Mouse (Mus musculus) brain, embryonic 14.5 days (tissue): ENCODE measurements around the gene Pde11a. TPM values are rescaled to one million over a fixed set of nuclear protein-coding genes. Genes with fewer than 3 reads are reported as not detected.

Experiments
- DNase-seq: peaks from one replicate; pipeline ENCODE4 v3.0.0-alpha.2; 2011; ENCODE audit warnings: low read depth
- CTCF ChIP-seq: fragments of 200-500 bp; IDR thresholded peaks from 2 replicates; pipeline ENCODE4 v1.5.1; 2012; ENCODE audit warnings: inconsistent platforms, mild to moderate bottlenecking, moderate library complexity, borderline replicate concordance; ENCODE audit not compliant: insufficient read depth, insufficient read length; ENCODE audit errors: extremely low read depth
- POLR2A ChIP-seq: fragments of 200-500 bp; IDR thresholded peaks from 2 replicates; pipeline ENCODE4 v1.6.1; 2012; ENCODE audit warnings: mild to moderate bottlenecking, inconsistent platforms, borderline replicate concordance; ENCODE audit not compliant: poor library complexity, insufficient read depth, insufficient read length, severe bottlenecking; ENCODE audit errors: extremely low read depth
- polyA plus RNA-seq: library from polyadenylated mRNA; depleted of rRNA; stranded (reverse); fragments of >200 nt; gene quantifications from 2 replicates; pipeline ENCODE4 v1.2.3, GENCODE M21; 2012

The Pde11a gene
- polyA plus RNA-seq, 1 experiment = 0.53 TPM

DNA sequence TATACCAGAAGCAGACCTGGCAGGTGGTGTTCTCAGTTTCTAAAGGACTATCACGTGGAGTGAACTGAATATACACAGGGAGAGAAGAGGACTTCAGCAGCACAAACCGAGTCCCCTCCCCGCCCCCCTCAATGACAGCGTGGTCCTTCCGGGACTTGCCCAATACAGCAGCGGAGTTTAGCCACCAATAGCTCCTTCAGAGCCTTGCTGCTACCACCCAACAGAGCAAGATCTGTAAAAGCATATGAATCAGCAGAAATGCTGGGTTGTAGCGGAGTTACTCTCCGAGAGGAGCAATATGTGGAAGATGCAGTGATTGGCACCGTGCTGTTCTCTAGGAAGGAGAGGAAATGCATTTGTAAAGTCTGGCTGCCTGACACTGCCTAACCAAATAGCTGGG is 238.0 kb downstream of the Pde11a start:
- TF ChIP-seq CTCF (no peak), POLR2A (no peak)
- no peak for DNase-seq

DNA sequence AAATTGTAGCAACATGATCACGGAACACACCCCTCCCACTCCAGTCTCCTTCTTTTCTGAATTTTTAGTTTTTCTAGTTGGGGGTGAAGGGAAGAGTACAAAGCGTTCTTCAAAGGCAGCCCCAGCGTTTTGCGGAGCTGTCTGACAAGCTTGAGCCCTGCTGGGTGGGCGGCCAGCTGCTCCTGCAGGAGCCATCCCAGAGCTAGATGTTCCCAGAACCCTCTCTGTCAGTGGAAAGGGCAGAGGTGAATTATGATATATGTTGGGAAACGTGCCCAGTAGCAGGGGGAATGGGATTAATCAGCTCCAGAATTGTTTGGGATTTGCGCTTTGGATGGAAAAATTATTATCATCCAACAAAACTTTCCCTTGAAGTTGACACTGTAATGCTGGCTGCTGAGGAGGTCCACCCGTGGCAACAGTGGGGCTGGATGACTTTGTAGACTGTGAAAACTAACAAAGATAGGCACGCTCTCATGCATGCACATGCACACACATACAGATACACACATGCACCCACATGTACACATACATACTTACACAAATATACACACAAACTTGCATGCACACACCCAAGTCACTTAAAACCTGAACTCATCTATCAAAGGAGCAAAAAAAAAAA is 238.7 kb downstream of the Pde11a start:
- no peak for DNase-seq
- no peak for TF ChIP-seq CTCF
- TF ChIP-seq POLR2A = no peak

DNA sequence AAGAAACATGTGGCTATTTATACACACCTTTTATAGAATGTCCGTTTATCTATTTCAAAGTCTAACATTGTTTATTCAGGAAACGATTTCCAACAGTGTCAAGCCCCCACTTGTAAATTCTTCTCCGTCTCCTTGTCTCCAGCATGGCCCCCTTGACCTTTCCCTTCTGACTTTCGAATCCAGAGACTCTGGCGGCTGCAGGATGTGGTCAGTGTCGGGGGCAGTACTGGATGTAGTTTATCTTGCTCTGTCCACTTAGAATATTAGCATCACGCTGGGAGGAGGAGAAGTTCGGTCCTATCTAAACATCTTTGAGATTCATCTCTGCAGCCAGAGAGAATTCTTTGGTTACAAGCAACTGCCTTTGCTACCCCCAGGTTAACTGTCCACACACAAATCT is 240.2 kb downstream of the Pde11a start:
- no peak for DNase-seq
- TF ChIP-seq CTCF = no peak
- TF ChIP-seq POLR2A = no peak

DNA sequence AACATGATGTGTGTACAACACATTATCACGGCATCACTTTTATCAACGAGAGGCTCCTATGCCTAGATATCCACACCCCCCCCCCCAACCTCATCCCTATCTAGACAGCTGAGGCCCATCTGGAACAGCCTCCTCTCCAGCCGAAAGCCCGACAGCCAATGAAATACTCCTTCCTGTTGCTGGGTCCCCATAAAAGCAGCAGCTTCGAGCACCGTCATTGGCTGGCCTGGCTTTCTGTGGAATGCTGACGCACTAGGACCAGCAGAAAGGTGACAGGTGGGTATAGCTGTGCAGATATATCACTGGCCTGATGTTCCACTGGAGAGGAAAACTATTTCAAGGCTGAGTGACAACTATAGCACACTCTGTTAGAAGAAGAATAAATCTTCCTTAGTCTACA is 240.7 kb downstream of the Pde11a start:
- no peak for TF ChIP-seq POLR2A
- TF ChIP-seq CTCF = no peak

DNA sequence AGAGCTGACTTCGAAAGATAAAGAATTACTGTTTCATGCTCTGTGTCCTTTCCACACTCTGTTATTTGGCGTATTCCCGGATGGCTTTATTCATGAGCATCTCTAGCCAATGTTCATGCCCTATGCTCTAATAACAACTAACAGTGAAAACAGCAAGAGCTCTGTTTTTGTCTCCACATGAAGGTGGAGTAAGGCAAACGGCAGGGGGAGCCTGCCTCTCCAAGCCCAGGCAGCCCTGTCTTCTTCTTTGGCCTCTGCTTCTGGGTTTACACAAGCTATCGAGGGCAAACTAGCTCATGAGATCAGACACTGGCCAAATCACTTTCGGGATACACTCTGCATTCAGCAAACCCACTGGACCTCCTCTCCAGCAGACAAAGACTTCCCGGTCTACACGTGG is 241.3 kb downstream of the Pde11a start:
- DNase-seq = no peak
- TF ChIP-seq POLR2A = no peak

More for the DNA sequence above, 240.7 kb downstream of the Pde11a start:
- no peak for DNase-seq

DNA sequence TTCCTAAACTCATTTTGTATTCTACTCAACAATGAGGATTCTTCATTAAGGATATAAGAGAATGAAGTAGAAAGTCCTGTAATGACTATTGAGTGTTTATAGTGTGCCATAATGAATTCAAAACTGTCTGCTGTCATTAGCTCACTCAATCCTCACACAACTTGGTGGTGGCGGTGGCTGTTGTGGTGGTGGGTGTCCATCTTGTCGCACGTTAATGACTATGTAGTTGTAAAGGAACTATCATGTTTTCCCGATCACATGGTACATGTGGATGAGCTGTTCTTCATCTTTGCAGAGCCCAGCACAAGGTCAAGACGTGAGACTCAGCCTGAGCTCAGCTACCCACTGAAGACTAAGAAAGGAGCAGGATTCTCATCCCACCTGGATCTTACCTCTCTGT is 242.7 kb downstream of the Pde11a start:
- DNase-seq = no peak
- TF ChIP-seq POLR2A = no peak
- TF ChIP-seq CTCF = no peak

DNA sequence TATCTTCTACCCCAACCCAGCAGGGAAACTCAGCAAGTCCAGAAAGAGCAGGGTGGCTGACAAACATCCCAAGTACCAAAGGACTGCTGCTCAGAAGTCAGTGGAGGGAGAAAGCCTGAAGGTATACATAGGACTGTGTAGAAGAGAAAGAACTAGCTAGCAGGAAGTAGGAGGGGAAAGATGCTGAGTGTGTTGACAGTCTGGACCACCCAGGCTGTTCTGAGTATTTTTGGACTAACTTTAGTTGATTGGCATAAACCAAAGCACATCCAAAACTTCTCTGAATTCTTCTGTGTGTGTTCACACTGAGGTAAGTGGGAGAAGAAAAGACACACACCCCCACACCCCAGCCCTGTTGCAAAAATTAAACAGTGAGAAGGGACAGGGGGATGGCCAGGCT is 248.1 kb downstream of the Pde11a start:
- no peak for TF ChIP-seq POLR2A
- TF ChIP-seq CTCF = no peak
- no peak for DNase-seq

DNA sequence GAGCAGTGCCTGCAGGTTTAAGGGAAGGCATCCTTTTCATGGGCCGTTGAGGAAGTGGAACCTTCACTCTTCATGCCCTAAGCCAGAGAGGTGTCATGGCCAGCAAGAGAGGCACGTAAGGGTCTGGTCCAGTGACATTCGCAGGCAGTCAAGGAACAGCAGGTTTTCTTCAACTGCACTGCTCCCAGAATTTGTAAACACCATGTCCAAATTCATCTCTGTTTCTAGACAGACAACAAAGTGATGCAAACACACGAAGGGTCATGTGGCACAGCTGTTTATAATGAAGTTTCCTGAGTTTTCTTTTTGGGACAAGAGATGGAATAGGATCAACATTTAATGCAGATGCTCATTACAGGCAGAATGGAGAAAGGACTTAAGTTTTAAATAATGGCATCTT is 249.7 kb downstream of the Pde11a start:
- TF ChIP-seq CTCF (no peak), POLR2A (no peak)
- DNase-seq = no peak

DNA sequence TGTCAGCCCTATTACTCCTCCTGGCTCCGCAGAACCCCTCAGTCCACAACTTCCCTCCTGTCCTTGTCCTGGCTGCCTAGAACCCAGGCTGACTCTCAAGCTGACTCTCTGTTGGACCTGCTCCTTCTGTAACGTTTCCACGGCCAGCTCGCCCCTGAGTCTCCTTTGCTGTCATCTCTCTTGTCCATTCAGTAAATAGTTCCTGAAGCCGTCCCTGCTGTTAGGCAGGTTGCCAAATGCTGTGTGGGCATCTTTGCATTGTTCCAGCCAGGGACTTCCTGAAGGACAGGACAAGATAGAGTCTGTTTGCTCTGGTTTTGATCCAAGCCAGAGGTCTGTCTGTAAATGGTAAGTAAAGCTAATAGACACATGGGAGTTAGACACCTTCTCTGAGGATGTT is 250.2 kb downstream of the Pde11a start:
- TF ChIP-seq POLR2A = no peak
- no peak for TF ChIP-seq CTCF
- no peak for DNase-seq

DNA sequence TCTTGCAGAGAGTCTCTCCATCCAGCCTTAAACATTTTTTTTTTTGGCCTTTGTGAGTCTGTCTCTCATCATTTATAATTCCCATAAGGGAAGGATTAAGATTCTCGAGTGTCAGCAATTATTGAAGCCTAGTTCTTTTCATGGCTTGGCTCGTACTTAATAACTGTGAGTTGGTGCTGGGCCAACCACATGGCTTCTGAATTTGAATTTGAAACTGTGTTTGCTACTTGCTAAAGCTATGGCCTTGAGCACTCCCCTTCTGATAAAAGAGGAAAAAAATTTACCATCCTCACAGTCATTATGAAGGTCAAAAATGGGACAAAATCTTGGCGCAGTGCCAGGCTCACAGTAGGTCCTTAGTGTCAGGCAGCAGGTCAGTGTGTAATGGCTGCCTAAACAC is 251.4 kb downstream of the Pde11a start:
- TF ChIP-seq POLR2A = no peak
- no peak for TF ChIP-seq CTCF

DNA sequence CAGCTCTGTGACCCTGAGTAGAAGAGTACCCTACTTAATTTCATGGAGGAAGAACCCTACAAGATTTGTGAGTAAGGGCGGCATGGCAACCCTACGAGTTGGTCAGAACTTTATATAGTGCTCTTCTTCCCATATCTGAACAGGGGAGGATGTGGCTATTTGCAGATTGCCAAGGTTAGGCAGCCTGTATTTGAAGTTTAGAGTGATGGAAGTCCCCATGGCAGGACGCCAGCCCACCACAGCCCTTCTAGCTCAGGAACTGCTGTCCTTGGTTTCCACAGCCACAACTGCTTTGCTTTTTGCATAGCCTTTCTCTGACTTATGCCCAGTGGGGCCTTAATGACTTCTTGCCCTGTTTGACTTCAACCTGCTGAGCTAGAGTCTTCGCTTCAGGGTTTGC is 253.6 kb downstream of the Pde11a start:
- TF ChIP-seq CTCF (no peak), POLR2A (no peak)
- DNase-seq = no peak

More for the DNA sequence above, 251.4 kb downstream of the Pde11a start:
- DNase-seq = peak; percentile 88

DNA sequence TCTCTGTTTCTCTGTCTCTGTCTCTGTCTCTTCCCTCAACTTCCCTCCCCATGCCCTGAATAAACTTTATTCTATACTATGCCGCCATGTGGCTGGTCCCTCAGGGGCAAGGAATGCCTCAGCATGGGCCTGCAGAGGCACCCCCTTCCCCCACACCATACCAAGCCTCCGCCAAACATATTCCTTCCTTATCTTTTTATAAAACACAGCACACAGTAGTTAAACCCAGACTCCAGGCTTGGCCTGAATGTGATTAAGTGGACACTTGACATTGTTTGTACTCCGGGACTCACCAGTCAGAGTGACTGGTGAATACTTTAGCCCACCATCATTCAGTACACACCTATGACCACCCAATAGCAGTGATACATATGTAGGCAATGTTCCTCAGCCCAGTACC is 254.7 kb downstream of the Pde11a start:
- no peak for DNase-seq
- TF ChIP-seq CTCF (no peak), POLR2A (no peak)
